Mouse (Mus musculus): ENCODE results near the gene Nrp2. TPM values are rescaled to one million over a fixed set of nuclear protein-coding genes. Genes with fewer than 3 reads are reported as not detected.

Gene Nrp2
- 1.1 and 1.4 TPM in 2 replicates for polyA plus RNA-seq (2012; rRNA removed)

DNA sequence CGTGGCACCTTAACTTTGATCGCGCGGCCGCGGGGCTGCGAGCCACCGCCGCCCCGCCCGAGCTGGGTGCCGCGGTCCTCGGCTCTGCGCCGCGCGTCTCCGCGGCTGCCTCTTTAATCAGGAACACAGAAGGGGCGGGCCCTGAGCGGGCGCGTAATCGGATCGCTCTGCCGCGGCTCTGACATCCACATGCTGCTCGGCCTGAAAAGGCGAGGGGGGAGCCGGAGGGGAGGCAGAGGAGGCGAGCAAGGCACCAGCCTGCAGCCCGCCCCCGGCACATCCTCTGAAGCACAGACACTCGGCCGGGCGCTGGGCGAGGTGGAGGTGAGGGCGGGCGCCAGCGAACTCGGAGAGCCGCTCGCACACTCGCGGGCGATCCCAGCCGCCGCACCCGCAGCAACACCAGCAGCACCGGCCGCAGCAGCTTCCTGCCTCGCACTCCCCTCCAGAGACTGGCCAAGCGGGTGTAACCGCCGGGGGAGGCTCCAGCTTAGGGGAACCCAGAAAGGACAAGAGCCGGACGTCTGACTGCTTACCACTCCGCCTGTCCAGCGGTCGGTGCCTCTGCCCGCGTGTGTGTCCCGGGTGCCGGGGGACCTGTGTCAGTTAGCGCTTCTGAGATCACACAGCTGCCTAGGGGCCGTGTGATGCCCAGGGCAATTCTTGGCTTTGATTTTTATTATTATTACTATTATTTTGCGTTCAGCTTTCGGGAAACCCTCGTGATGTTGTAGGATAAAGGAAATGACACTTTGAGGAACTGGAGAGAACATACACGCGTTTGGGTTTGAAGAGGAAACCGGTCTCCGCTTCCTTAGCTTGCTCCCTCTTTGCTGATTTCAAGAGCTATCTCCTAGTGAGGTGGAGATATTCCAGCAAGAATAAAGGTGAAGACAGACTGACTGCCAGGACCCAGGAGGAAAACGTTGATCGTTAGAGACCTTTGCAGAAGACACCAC lies at the start of gene Nrp2:
TSS of gene Nrp2 (plus strand) at position 128 of the 959 bp plus-strand sequence.

All from liver, embryonic 18 days (tissue).